Mouse (Mus musculus) B cell, adult 2 months (primary cell): ENCODE data around the gene Ckap2l.

ENCODE experiments used
- DNase-seq, 2 experiments: peaks; one replicate each; pipeline ENCODE4 v3.0.0; 2022

Ckap2l gene

GRCm38 (mm10) chr2:129296671-129297588, at the start of gene Ckap2l:
Gene Ckap2l (minus strand): TSS chr2:129297212.
- DNase-seq = peak; percentile 97 to 98

- peak; percentile 43 to 51 for DNase-seq
Measured at GRCm38 (mm10) chr2:129338138-129338621, 41.2 kb upstream of the Ckap2l start.

- DNase-seq = no peak
Measured at GRCm38 (mm10) chr2:129333471-129333870, 36.5 kb upstream of the Ckap2l start.

GRCm38 (mm10) chr2:129330540-129330939, 33.5 kb upstream of the Ckap2l start:
- DNase-seq = no peak

- DNase-seq = no peak
Measured at GRCm38 (mm10) chr2:129330024-129330423, 33.0 kb upstream of the Ckap2l start.

- DNase-seq = no peak
Measured at GRCm38 (mm10) chr2:129328238-129328637, 31.2 kb upstream of the Ckap2l start.

- no peak for DNase-seq
Measured at GRCm38 (mm10) chr2:129324216-129324615, 27.2 kb upstream of the Ckap2l start.

- no peak for DNase-seq
Measured at GRCm38 (mm10) chr2:129322117-129322635, 25.2 kb upstream of the Ckap2l start.

- no peak for DNase-seq
Measured at GRCm38 (mm10) chr2:129320033-129320605, 23.1 kb upstream of the Ckap2l start.

GRCm38 (mm10) chr2:129315831-129316230, 18.8 kb upstream of the Ckap2l start:
- DNase-seq = peak in 1 of 2 experiments; percentile 11

- DNase-seq = no peak
Measured at GRCm38 (mm10) chr2:129314880-129315279, 17.9 kb upstream of the Ckap2l start.

GRCm38 (mm10) chr2:129313934-129314333, 16.9 kb upstream of the Ckap2l start:
- DNase-seq = peak in 1 of 2 experiments; percentile 23

- no peak for DNase-seq
Measured at GRCm38 (mm10) chr2:129309836-129310235, 12.8 kb upstream of the Ckap2l start, which contains the start of gene Il1a. Gene Il1a (minus strand): TSS chr2:129309972.

- peak in 1 of 2 experiments; percentile 23 for DNase-seq
Measured at GRCm38 (mm10) chr2:129306020-129306419, 9.0 kb upstream of the Ckap2l start.

GRCm38 (mm10) chr2:129297589-129297982, 574 bp upstream of the Ckap2l start:
- peak in 1 of 2 experiments; percentile 59 for DNase-seq

GRCm38 (mm10) chr2:129296086-129296485, 926 bp downstream of the Ckap2l start:
- DNase-seq = no peak

- no peak for DNase-seq
Measured at GRCm38 (mm10) chr2:129295075-129295474, 1.9 kb downstream of the Ckap2l start.

GRCm38 (mm10) chr2:129273823-129274222, 23.2 kb downstream of the Ckap2l start:
- no peak for DNase-seq

- DNase-seq = no peak
Measured at GRCm38 (mm10) chr2:129270621-129271020, 26.4 kb downstream of the Ckap2l start.

- no peak for DNase-seq
Measured at GRCm38 (mm10) chr2:129269986-129270385, 27.0 kb downstream of the Ckap2l start.

- DNase-seq = no peak
Measured at GRCm38 (mm10) chr2:129269161-129269643, 27.8 kb downstream of the Ckap2l start.

- no peak for DNase-seq
Measured at GRCm38 (mm10) chr2:129267738-129268137, 29.3 kb downstream of the Ckap2l start.

GRCm38 (mm10) chr2:129265316-129265715, 31.7 kb downstream of the Ckap2l start:
- DNase-seq = no peak
